Mouse (Mus musculus): ENCODE measurements at regions not wholly inside any gene's neighbourhood (a gene's known extent, or its start where the extent isn't known, plus 50 kb on each side); places are given as distances from the start of the nearest gene placed in this dataset.
"Not testable (repeated sequence)": the region's sequence is repeated elsewhere in the genome, so short reads cannot be mapped to it uniquely, and the experiment has no call there.

GRCm38 (mm10) chr13:5373191-5373590, 488.1 kb upstream of the Klf6 start:
- H3K27me3 ChIP-seq (ENCODE audit: control insufficient read depth, insufficient read depth, low read depth, low read length): no peaks in the 10 kb centered on the region
- no peak overlapping the region for H3K9ac ChIP-seq (ENCODE audit: low read depth, low read length)
- H3K36me3 ChIP-seq (ENCODE audit: control insufficient read depth, insufficient read depth, low read length): no peaks in the 10 kb centered on the region
- H3K4me3 ChIP-seq (ENCODE audit: low read depth, low read length): no peak overlapping the region
- no peak overlapping the region for H3K27ac ChIP-seq (ENCODE audit: low read length)
- no peak overlapping the region for H3K4me2 ChIP-seq (ENCODE audit: low read length)
- no peaks in the 10 kb centered on the region for H3K4me1 ChIP-seq (ENCODE audit: control insufficient read depth, insufficient read depth, low read length)
- ATAC-seq: no peak
- H3K9me3 ChIP-seq (replicated peaks; ENCODE audit: control insufficient read depth, low read length, poor library complexity, severe bottlenecking): no peaks in the 10 kb centered on the region

- H3K27ac ChIP-seq (ENCODE audit: low read length): no peak overlapping the region
- no peak for ATAC-seq
- no peak overlapping the region for H3K4me3 ChIP-seq (ENCODE audit: low read depth, low read length)
- H3K4me2 ChIP-seq (ENCODE audit: low read length): no peak overlapping the region
- 93% methylated on average over 4 of the region's 4 CpGs for WGBS
- no peaks in the 10 kb centered on the region for H3K27me3 ChIP-seq (ENCODE audit: control insufficient read depth, insufficient read depth, low read depth, low read length)
- no peaks in the 10 kb centered on the region for H3K9me3 ChIP-seq (replicated peaks; ENCODE audit: control insufficient read depth, low read length, poor library complexity, severe bottlenecking)
- H3K4me1 ChIP-seq (ENCODE audit: control insufficient read depth, insufficient read depth, low read length): no peaks in the 10 kb centered on the region
- no peaks in the 10 kb centered on the region for H3K36me3 ChIP-seq (ENCODE audit: control insufficient read depth, insufficient read depth, low read length)
- no peak overlapping the region for H3K9ac ChIP-seq (ENCODE audit: low read depth, low read length)
Measured at GRCm38 (mm10) chr13:5408226-5408804, 453.0 kb upstream of the Klf6 start.

- Histone ChIP-seq H3K27me3 (ENCODE audit: control insufficient read depth, insufficient read depth, low read depth, low read length) (no peaks in the 10 kb centered on the region), H3K9me3 (replicated peaks; ENCODE audit: control insufficient read depth, low read length, poor library complexity, severe bottlenecking) (no peaks in the 10 kb centered on the region), H3K9ac (ENCODE audit: low read depth, low read length) (no peak overlapping the region), H3K27ac (ENCODE audit: low read length) (no peak overlapping the region), H3K4me3 (ENCODE audit: low read depth, low read length) (no peak overlapping the region), H3K4me1 (ENCODE audit: control insufficient read depth, insufficient read depth, low read length) (no peaks in the 10 kb centered on the region), H3K36me3 (ENCODE audit: control insufficient read depth, insufficient read depth, low read length) (no peaks in the 10 kb centered on the region), H3K4me2 (ENCODE audit: low read length) (no peak overlapping the region)
- ATAC-seq: no peak
Measured at GRCm38 (mm10) chr13:5412052-5412451, 449.2 kb upstream of the Klf6 start.

- H3K9ac ChIP-seq (ENCODE audit: low read depth, low read length); H3K4me3 ChIP-seq (ENCODE audit: low read depth, low read length); H3K36me3 ChIP-seq (ENCODE audit: control insufficient read depth, insufficient read depth, low read length); H3K4me2 ChIP-seq (ENCODE audit: low read length); H3K4me1 ChIP-seq (ENCODE audit: control insufficient read depth, insufficient read depth, low read length); H3K9me3 ChIP-seq (replicated peaks; ENCODE audit: control insufficient read depth, low read length, poor library complexity, severe bottlenecking); ATAC-seq; H3K27ac ChIP-seq (ENCODE audit: low read length); H3K27me3 ChIP-seq (ENCODE audit: control insufficient read depth, insufficient read depth, low read depth, low read length): not testable (repeated sequence)
Measured at GRCm38 (mm10) chr13:5413009-5413408, 448.3 kb upstream of the Klf6 start.

- Histone ChIP-seq H3K27me3 (ENCODE audit: control insufficient read depth, insufficient read depth, low read depth, low read length) (no peaks in the 10 kb centered on the region), H3K4me3 (ENCODE audit: low read depth, low read length) (no peak overlapping the region), H3K4me2 (ENCODE audit: low read length) (no peak overlapping the region), H3K36me3 (ENCODE audit: control insufficient read depth, insufficient read depth, low read length) (no peaks in the 10 kb centered on the region), H3K9ac (ENCODE audit: low read depth, low read length) (no peak overlapping the region), H3K27ac (ENCODE audit: low read length) (no peak overlapping the region), H3K4me1 (ENCODE audit: control insufficient read depth, insufficient read depth, low read length) (no peaks in the 10 kb centered on the region), H3K9me3 (replicated peaks; ENCODE audit: control insufficient read depth, low read length, poor library complexity, severe bottlenecking) (no peaks in the 10 kb centered on the region)
- 87% methylated on average over 1 of the region's 1 CpGs for WGBS
- ATAC-seq: no peak
Measured at GRCm38 (mm10) chr13:5424110-5424509, 437.2 kb upstream of the Klf6 start.

GRCm38 (mm10) chr13:5425491-5426232, 435.6 kb upstream of the Klf6 start:
- no peak for ATAC-seq
- Histone ChIP-seq H3K4me3 (ENCODE audit: low read depth, low read length) (no peak overlapping the region), H3K9ac (ENCODE audit: low read depth, low read length) (no peak overlapping the region), H3K4me1 (ENCODE audit: control insufficient read depth, insufficient read depth, low read length) (no peaks in the 10 kb centered on the region), H3K27me3 (ENCODE audit: control insufficient read depth, insufficient read depth, low read depth, low read length) (no peaks in the 10 kb centered on the region), H3K4me2 (ENCODE audit: low read length) (no peak overlapping the region), H3K9me3 (replicated peaks; ENCODE audit: control insufficient read depth, low read length, poor library complexity, severe bottlenecking) (no peaks in the 10 kb centered on the region), H3K36me3 (ENCODE audit: control insufficient read depth, insufficient read depth, low read length) (no peaks in the 10 kb centered on the region), H3K27ac (ENCODE audit: low read length) (no peak overlapping the region)
- WGBS: 85% methylated on average over 9 of the region's 9 CpGs

- H3K36me3 ChIP-seq (ENCODE audit: control insufficient read depth, insufficient read depth, low read length): no peaks in the 10 kb centered on the region
- H3K27ac ChIP-seq (ENCODE audit: low read length): no peak overlapping the region
- H3K4me1 ChIP-seq (ENCODE audit: control insufficient read depth, insufficient read depth, low read length): no peaks in the 10 kb centered on the region
- H3K4me3 ChIP-seq (ENCODE audit: low read depth, low read length): no peak overlapping the region
- WGBS: 68% methylated on average over 1 of the region's 1 CpGs
- no peak for ATAC-seq
- H3K9ac ChIP-seq (ENCODE audit: low read depth, low read length): no peak overlapping the region
- no peaks in the 10 kb centered on the region for H3K27me3 ChIP-seq (ENCODE audit: control insufficient read depth, insufficient read depth, low read depth, low read length)
- H3K4me2 ChIP-seq (ENCODE audit: low read length): no peak overlapping the region
- H3K9me3 ChIP-seq (replicated peaks; ENCODE audit: control insufficient read depth, low read length, poor library complexity, severe bottlenecking): no peaks in the 10 kb centered on the region
Measured at GRCm38 (mm10) chr13:5433652-5434051, 427.6 kb upstream of the Klf6 start.

GRCm38 (mm10) chr13:5435131-5435530, 426.2 kb upstream of the Klf6 start:
- Histone ChIP-seq H3K27ac (ENCODE audit: low read length) (no peak overlapping the region), H3K36me3 (ENCODE audit: control insufficient read depth, insufficient read depth, low read length) (no peaks in the 10 kb centered on the region), H3K4me2 (ENCODE audit: low read length) (no peak overlapping the region), H3K4me1 (ENCODE audit: control insufficient read depth, insufficient read depth, low read length) (no peaks in the 10 kb centered on the region), H3K4me3 (ENCODE audit: low read depth, low read length) (no peak overlapping the region), H3K27me3 (ENCODE audit: control insufficient read depth, insufficient read depth, low read depth, low read length) (no peaks in the 10 kb centered on the region), H3K9ac (ENCODE audit: low read depth, low read length) (no peak overlapping the region), H3K9me3 (replicated peaks; ENCODE audit: control insufficient read depth, low read length, poor library complexity, severe bottlenecking) (no peaks in the 10 kb centered on the region)
- ATAC-seq: no peak

GRCm38 (mm10) chr13:5436191-5436590, 425.1 kb upstream of the Klf6 start:
- no peaks in the 10 kb centered on the region for H3K4me1 ChIP-seq (ENCODE audit: control insufficient read depth, insufficient read depth, low read length)
- no peak overlapping the region for H3K4me2 ChIP-seq (ENCODE audit: low read length)
- H3K36me3 ChIP-seq (ENCODE audit: control insufficient read depth, insufficient read depth, low read length): no peaks in the 10 kb centered on the region
- no peaks in the 10 kb centered on the region for H3K27me3 ChIP-seq (ENCODE audit: control insufficient read depth, insufficient read depth, low read depth, low read length)
- no peak overlapping the region for H3K4me3 ChIP-seq (ENCODE audit: low read depth, low read length)
- H3K9me3 ChIP-seq (replicated peaks; ENCODE audit: control insufficient read depth, low read length, poor library complexity, severe bottlenecking): no peaks in the 10 kb centered on the region
- no peak for ATAC-seq
- H3K9ac ChIP-seq (ENCODE audit: low read depth, low read length): no peak overlapping the region
- WGBS: 85% methylated on average over 2 of the region's 2 CpGs
- no peak overlapping the region for H3K27ac ChIP-seq (ENCODE audit: low read length)

Measured in midbrain, embryonic 16.5 days (tissue).